Mouse (Mus musculus) lung, postnatal 36 days (tissue): ENCODE measurements around the gene Hoxd9.
A peak's percentile ranks its signal among the peaks of the same experiment; 100 is the strongest.

Experiments
- DNase-seq: peaks from one replicate; pipeline ENCODE4 v3.0.0; 2022; ENCODE audit warnings: mixed read lengths

Gene Hoxd9

GRCm38 (mm10) chr2:74686301-74686987 is 11.1 kb upstream of the Hoxd9 start:
- DNase-seq, result peak; percentile 81

GRCm38 (mm10) chr2:74686988-74687697 is 10.4 kb upstream of the Hoxd9 start:
- no peak for DNase-seq

- DNase-seq, result no peak
These were observed 9.6 kb upstream of the Hoxd9 start for GRCm38 (mm10) chr2:74687698-74688555.

GRCm38 (mm10) chr2:74688795-74689573 is 8.5 kb upstream of the Hoxd9 start:
- no peak for DNase-seq

GRCm38 (mm10) chr2:74689574-74690337 is 7.8 kb upstream of the Hoxd9 start:
- no peak for DNase-seq

GRCm38 (mm10) chr2:74690338-74690716 is 7.2 kb upstream of the Hoxd9 start:
- no peak for DNase-seq

- DNase-seq, result no peak
These were observed 6.2 kb upstream of the Hoxd9 start, which contains the start of gene Hoxd10 for GRCm38 (mm10) chr2:74691022-74691951. TSS of gene Hoxd10 (plus strand) at chr2:74691924.

- no peak for DNase-seq
These were observed 5.3 kb upstream of the Hoxd9 start for GRCm38 (mm10) chr2:74691995-74692807.

GRCm38 (mm10) chr2:74692808-74693431 is 4.6 kb upstream of the Hoxd9 start:
- DNase-seq, result no peak

- DNase-seq, result no peak
These were observed 4.1 kb upstream of the Hoxd9 start for GRCm38 (mm10) chr2:74693432-74693827.

- DNase-seq, result no peak
These were observed 3.5 kb upstream of the Hoxd9 start for GRCm38 (mm10) chr2:74694066-74694465.

GRCm38 (mm10) chr2:74695383-74695782 is 2.1 kb upstream of the Hoxd9 start:
- no peak for DNase-seq

- no peak for DNase-seq
These were observed 1.6 kb upstream of the Hoxd9 start for GRCm38 (mm10) chr2:74695813-74696430.

- no peak for DNase-seq
These were observed 838 bp upstream of the Hoxd9 start for GRCm38 (mm10) chr2:74696442-74697335.

GRCm38 (mm10) chr2:74698201-74699052 is 900 bp downstream of the Hoxd9 start:
- no peak for DNase-seq

GRCm38 (mm10) chr2:74699053-74699430 is 1.5 kb downstream of the Hoxd9 start:
- DNase-seq, result no peak
